Mouse (Mus musculus) bone marrow macrophage, adult 2 months (primary cell): ENCODE data around the gene Gphn.

ENCODE experiments used
- CTCF ChIP-seq: IDR thresholded peaks from 2 replicates; pipeline ENCODE4 v1.5.1; 2012; ENCODE audit warnings: low read depth, mild to moderate bottlenecking, low read length, moderate library complexity
- POLR2A ChIP-seq: IDR thresholded peaks from 2 replicates; pipeline ENCODE4 v1.6.1; 2012; ENCODE audit warnings: mild to moderate bottlenecking, low read depth, low read length, borderline replicate concordance

DNA sequence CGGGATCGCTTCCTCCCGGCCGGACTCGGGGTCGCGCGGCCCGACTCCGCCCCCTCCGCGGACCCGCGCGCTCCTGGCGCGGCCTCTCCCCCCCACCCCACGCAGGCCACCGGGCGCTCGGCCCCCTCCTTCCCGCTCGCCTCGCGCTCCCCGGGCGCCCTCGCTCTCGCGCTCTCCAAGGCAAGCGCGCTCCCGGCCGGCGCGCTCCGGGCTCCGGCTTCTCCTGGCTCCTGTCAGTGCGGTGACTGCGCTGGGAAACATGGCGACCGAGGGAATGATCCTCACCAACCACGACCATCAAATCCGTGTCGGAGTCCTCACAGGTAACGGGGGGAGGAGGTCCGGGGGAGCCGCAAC, 318 bp downstream of the Gphn start:
- TF ChIP-seq CTCF (no peak), POLR2A (no peak)
